Mouse (Mus musculus) intestine, embryonic 14.5 days (tissue): Measurements from ENCODE around the gene Mab21l3. TPM values are rescaled to one million over a fixed set of nuclear protein-coding genes. Genes with fewer than 3 reads are reported as not detected.

Experiments used
- ATAC-seq: fragments of 200-750 bp; cut with Nextera tagmentation; replicated peaks from 2 replicates; pipeline ENCODE4 v1.8.0; 2017; ENCODE audit warnings: low read depth, moderate number of reproducible peaks, moderate TSS enrichment, moderate library complexity; ENCODE audit not compliant: low FRiP score, low TSS enrichment
- DNase-seq: peaks from one replicate; pipeline ENCODE4 v3.0.0-alpha.2; 2018; ENCODE audit warnings: low spot score
- H3K27ac ChIP-seq: fragments of 300-500 bp; sonication (generic); 2 replicates; pipeline ENCODE4 v1.5.1; 2014; ENCODE audit warnings: low read depth, mild to moderate bottlenecking, control low read depth
- H3K27me3 ChIP-seq: fragments of 300-500 bp; sonication (generic); replicated peaks from 2 replicates; pipeline ENCODE4 v1.6.1; 2014; ENCODE audit warnings: low read length, control low read depth; ENCODE audit not compliant: control insufficient read depth, insufficient read depth
- H3K36me3 ChIP-seq: fragments of 300-500 bp; sonication (generic); 2 replicates; pipeline ENCODE4 v1.6.1; 2014; ENCODE audit warnings: low read length, control low read depth; ENCODE audit not compliant: control insufficient read depth, insufficient read depth
- H3K4me1 ChIP-seq: fragments of 300-500 bp; sonication (generic); replicated peaks from 2 replicates; pipeline ENCODE4 v1.6.1; 2014; ENCODE audit warnings: low read length, control low read depth, mixed read lengths; ENCODE audit not compliant: control insufficient read depth, insufficient read depth
- H3K4me2 ChIP-seq: fragments of 300-500 bp; sonication (generic); 2 replicates; pipeline ENCODE4 v1.6.1; 2014; ENCODE audit warnings: low read length
- H3K4me3 ChIP-seq: fragments of 300-500 bp; sonication (generic); 2 replicates; pipeline ENCODE4 v1.5.1; 2014; ENCODE audit warnings: low read depth, low read length, control low read depth, mixed read lengths
- H3K9ac ChIP-seq: fragments of 300-500 bp; sonication (generic); 2 replicates; pipeline ENCODE4 v1.6.1; 2014; ENCODE audit warnings: mild to moderate bottlenecking, low read length
- H3K9me3 ChIP-seq: fragments of 300-500 bp; sonication (generic); 2 replicates; pipeline ENCODE4 v1.6.1; 2016; ENCODE audit warnings: low read length, control low read depth; ENCODE audit not compliant: control insufficient read depth
- polyA plus RNA-seq: library from polyadenylated mRNA; unstranded; fragments of >200 nt; fragmentation: Nextera tagmentation; extraction: Ambion mirVana; gene quantifications from 2 replicates; pipeline ENCODE4 v1.2.1, GENCODE M21; 2014

Gene Mab21l3
- polyA plus RNA-seq, 1 experiment from 2014 or later: 3.2 TPM

DNA sequence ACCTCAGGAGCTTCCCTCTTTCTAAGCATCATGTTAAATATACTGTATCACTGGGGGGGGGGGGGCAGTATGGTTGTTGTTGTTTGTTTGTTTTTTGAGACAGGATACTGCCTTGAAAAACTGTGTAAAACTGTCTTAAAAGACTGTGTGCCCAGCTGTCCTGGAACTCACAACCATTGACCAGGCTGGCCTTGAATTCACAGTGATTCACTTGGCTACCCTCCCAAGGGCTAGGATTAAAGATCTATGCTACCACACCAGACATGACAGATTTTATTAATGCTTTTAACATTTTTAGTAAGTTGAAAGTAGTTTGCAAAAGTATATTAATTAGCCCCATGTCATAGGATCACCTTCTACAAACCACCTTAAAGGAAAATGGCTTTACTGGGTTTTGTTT, 85.2 kb downstream of the Mab21l3 start:
- DNase-seq: no peak
- no peak overlapping the region for H3K9ac ChIP-seq
- H3K4me3 ChIP-seq: no peak overlapping the region
- H3K27me3 ChIP-seq: no peaks in the 10 kb centered on the region
- no peak for ATAC-seq
- H3K36me3 ChIP-seq: no peaks in the 10 kb centered on the region
- H3K9me3 ChIP-seq: peaks cover 8% of the 10 kb centered on the region; the same call in 1 of the 2 replicates
- H3K4me1 ChIP-seq: 0 out of 2 replicates have a peak, but pooled peaks cover 3% of the 10 kb centered on the region
- no peak overlapping the region for H3K4me2 ChIP-seq
- H3K27ac ChIP-seq: no peak overlapping the region

Other genes with a start within 250 kb of the Mab21l3 start
- 238 and 276 TPM in 2 replicates for gene Atp1a1, start 244.3 kb downstream of the Mab21l3 start, polyA plus RNA-seq
- gene Slc22a15, start 75.5 kb upstream of the Mab21l3 start, polyA plus RNA-seq: 6.0 and 6.8 TPM in 2 replicates
- gene Nhlh2, start 161.1 kb upstream of the Mab21l3 start, polyA plus RNA-seq: 0.08 TPM in 1 of 2 replicates, not detected in the other
- 0.42 and 0.66 TPM in 2 replicates for gene Casq2, start 237.5 kb upstream of the Mab21l3 start, polyA plus RNA-seq